Mouse (Mus musculus): ENCODE data around the gene Ccr7.

DNA sequence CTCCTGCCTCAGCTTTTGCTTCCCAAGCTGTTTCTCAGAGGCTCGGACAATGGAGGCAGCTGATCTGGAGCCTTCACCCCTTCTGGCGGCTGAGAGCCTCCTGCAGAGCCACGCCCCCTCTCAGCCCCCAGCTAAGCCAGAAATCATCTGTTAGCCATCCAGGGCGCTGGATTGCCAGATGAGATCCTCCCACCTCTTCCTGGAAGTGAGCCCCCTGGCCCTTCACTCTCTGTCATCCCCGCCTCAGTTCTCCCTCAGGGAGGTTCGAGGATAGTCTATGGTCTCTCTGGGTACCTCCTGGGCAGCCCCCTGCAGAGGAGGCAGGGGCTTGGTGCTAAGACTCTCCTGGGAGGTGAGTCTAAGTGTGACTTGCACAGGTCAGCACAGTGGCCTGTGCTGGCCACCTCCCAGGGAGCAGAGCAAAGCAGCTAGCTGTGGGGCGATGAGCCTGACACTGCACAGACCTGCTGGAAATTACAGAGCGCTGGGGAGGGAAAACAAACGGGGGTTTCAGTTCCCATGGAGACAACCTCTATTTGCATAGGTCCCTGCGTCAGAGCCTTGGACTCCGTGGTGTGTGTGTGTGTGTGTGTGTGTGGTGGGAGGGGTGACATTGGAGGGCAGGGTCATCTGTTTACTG is 22.7 kb downstream of the Ccr7 start:
- TF ChIP-seq CTCF (IDR thresholded peaks at IDR 0.05; ENCODE audit: low read depth, low read length): no peak
- no peak for TF ChIP-seq POLR2A (IDR thresholded peaks at IDR 0.05; ENCODE audit: borderline replicate concordance, low read depth, low read length)

All from bone marrow macrophage, adult 2 months (primary cell).